Mouse (Mus musculus) limb, embryonic 14.5 days (tissue): Measurements from ENCODE around the gene Chst12. TPM values are rescaled to one million over a fixed set of nuclear protein-coding genes. Genes with fewer than 3 reads are reported as not detected.
A peak's percentile ranks its signal among the peaks of the same experiment; 100 is the strongest.
"Not testable (repeated sequence)": the region's sequence is repeated elsewhere in the genome, so short reads cannot be mapped to it uniquely, and the experiment has no call there.

Experiments used
- ATAC-seq: fragments of 200-750 bp; cut with Nextera tagmentation; 2 replicates; pipeline ENCODE4 v1.8.0; 2017; ENCODE audit warnings: low read depth, moderate number of reproducible peaks, moderate TSS enrichment; ENCODE audit not compliant: low FRiP score
- DNase-seq: peaks from one replicate; pipeline ENCODE4 v3.0.0-alpha.2; 2015; ENCODE audit warnings: low spot score
- H3K27ac ChIP-seq: fragments of 300-500 bp; sonication (generic); replicated peaks from 2 replicates; pipeline ENCODE4 v1.5.1; 2014; ENCODE audit warnings: low read depth, mild to moderate bottlenecking, low read length, moderate library complexity, mixed read lengths
- H3K27me3 ChIP-seq: fragments of 300-500 bp; sonication (generic); 2 replicates; pipeline ENCODE4 v1.6.1; 2014; ENCODE audit warnings: low read length, mixed read lengths; ENCODE audit not compliant: control insufficient read depth, insufficient read depth
- H3K36me3 ChIP-seq: fragments of 300-500 bp; sonication (generic); 2 replicates; pipeline ENCODE4 v1.6.1; 2014; ENCODE audit warnings: mild to moderate bottlenecking, low read length, moderate library complexity, mixed read lengths; ENCODE audit not compliant: control insufficient read depth, insufficient read depth
- H3K4me1 ChIP-seq: fragments of 300-500 bp; sonication (generic); 2 replicates; pipeline ENCODE4 v1.6.1; 2014; ENCODE audit warnings: antibody characterized with exemption, low read length, mixed read lengths; ENCODE audit not compliant: control insufficient read depth, insufficient read depth
- H3K4me2 ChIP-seq: fragments of 300-500 bp; sonication (generic); replicated peaks from 2 replicates; pipeline ENCODE4 v1.6.1; 2014; ENCODE audit warnings: low read depth, mild to moderate bottlenecking, low read length, moderate library complexity; ENCODE audit not compliant: severe bottlenecking
- H3K4me3 ChIP-seq: fragments of 300-500 bp; sonication (generic); replicated peaks from 2 replicates; pipeline ENCODE4 v1.5.1; 2014; ENCODE audit warnings: low read length
- H3K9ac ChIP-seq: fragments of 300-500 bp; sonication (generic); 2 replicates; pipeline ENCODE4 v1.6.1; 2014; ENCODE audit warnings: mild to moderate bottlenecking, low read depth, low read length, moderate library complexity; ENCODE audit not compliant: severe bottlenecking
- H3K9me3 ChIP-seq: fragments of 300-500 bp; sonication (generic); 2 replicates; pipeline ENCODE4 v1.6.1; 2016; ENCODE audit warnings: low read length; ENCODE audit not compliant: control insufficient read depth
- POLR2A ChIP-seq: fragments of 200-500 bp; IDR thresholded peaks from 2 replicates; pipeline ENCODE4 v1.8.0; 2012; ENCODE audit warnings: inconsistent platforms, mild to moderate bottlenecking, moderate library complexity, borderline replicate concordance; ENCODE audit not compliant: insufficient read depth, insufficient read length; ENCODE audit errors: extremely low read depth
- WGBS: fragments of 180-500 bp; shearing (Covaris S2); extraction: QIAGEN DNeasy Blood & Tissue Kit; methylation state at CpG from one replicate; pipeline ENCODE4 v1.1.7; 2014; 5-methylcytosine and 5-hydroxymethylcytosine counted together
- polyA plus RNA-seq, 2 experiments: library from polyadenylated mRNA; depleted of rRNA in 1 of 2; stranded (reverse) in 1 of 2; unstranded in 1 of 2; fragments of >200 nt; fragmentation: Nextera tagmentation in 1 of 2; extraction: Ambion mirVana in 1 of 2; gene quantifications; 2 replicates each; pipeline versions ENCODE4 v1.2.1 to v1.2.3; 2012 to 2014

Gene Chst12
- 22.9 and 28.4 TPM in 2 replicates for polyA plus RNA-seq (2012; rRNA removed)
- polyA plus RNA-seq (2014; fragmentation: Nextera tagmentation; extraction: Ambion mirVana): 22.4 and 22.6 TPM in 2 replicates

DNA sequence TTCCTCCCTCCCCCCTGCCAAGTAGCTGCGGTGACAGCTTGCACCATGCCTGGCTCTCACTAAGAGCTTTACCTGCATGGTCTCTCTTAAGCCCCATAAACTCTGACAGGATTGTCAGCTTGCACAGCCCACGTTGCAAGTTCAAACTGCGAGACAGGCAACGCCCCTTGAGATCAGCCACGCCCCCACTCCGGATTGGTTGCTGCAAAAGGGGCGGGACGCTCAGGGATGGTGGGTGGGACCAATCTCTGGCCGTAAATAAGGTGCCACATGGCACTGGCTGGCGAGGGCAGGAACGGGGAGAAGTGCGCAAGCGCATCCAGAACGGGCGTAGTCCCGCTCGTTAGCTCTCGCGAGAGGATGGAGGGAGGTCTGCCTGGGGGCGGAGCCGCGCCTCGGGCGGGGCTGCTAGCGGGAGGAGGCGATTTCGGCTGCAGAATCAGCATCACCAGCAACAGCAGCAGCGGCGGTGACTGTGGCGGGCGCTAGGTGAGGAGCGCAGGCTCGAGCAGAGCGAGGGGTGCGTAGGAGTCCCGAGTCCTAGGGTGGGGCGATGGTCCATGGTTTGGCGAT lies at the start of gene Chst12:
Gene Chst12 (plus strand): TSS at position 343 of the 573 bp plus-strand sequence.
- Histone ChIP-seq H3K27me3 (no peaks in the 10 kb centered on the region), H3K9me3 (no peaks in the 10 kb centered on the region), H3K4me3 (peak within 1 kb of the TSS; percentile 64), H3K9ac (peak within 1 kb of the TSS; percentile 63), H3K36me3 (no peaks in the 10 kb centered on the region), H3K27ac (peak within 1 kb of the TSS; percentile 40), H3K4me2 (peak within 1 kb of the TSS; percentile 61), H3K4me1 (peaks cover 42% of the 10 kb centered on the region)
- TF ChIP-seq POLR2A: peak; percentile 85; the same call in 1 of the 2 replicates
- DNase-seq: peak; percentile 99
- WGBS: under 1% methylated on average over 33 of the region's 38 CpGs
- ATAC-seq: peak; percentile 95

DNA sequence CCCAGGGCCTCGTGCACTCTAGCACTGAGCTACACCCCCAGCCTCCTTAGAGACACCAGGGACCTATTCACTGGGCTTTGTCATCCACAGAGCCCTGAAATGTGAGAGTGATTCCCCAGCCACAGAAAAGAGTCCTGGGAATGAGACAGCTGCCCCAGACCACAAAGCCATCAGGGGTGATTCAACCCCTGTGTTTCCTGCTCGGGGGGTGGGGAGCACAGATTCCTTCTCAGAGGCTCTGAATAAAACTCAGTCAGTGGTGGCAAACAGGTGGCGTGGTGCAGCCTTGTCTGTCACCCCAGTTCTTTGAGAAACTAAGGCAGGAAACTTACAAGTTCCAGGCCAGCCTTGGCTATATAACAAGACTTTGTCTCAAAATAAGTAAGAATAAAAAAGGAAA lies 43.9 kb upstream of the Chst12 start:
- H3K9me3 ChIP-seq: peaks cover 8% of the 10 kb centered on the region; the same call in 1 of the 2 replicates
- no peaks in the 10 kb centered on the region for H3K4me1 ChIP-seq
- no peaks in the 10 kb centered on the region for H3K27me3 ChIP-seq
- H3K9ac ChIP-seq: no peak overlapping the region
- DNase-seq (no peak), ATAC-seq (no peak)
- no peak overlapping the region for H3K4me2 ChIP-seq
- 76% methylated on average over 3 of the region's 3 CpGs for WGBS
- H3K36me3 ChIP-seq: no peaks in the 10 kb centered on the region
- no peak overlapping the region for H3K27ac ChIP-seq
- no peak overlapping the region for H3K4me3 ChIP-seq
- no peak for TF ChIP-seq POLR2A

DNA sequence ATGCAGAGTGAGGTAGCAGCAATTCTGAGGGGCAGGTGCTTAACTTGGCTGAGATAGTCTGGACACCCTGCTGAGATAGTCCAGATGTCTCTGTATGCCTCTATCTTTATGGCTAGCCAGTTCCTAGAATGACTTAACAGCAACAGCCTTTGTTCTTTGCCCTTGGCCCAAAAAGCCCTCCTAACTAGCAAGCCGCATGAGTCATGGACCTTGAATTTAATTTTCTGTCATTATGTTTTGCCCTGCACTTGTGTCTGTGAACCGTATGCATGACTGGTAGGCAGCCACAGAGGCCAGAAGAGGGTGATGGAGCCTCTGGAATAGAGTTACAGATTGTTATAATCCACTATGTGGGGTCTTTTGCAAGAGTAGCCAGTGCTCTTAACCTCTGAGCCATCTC lies 42.2 kb upstream of the Chst12 start:
- not testable (repeated sequence) for H3K4me3 ChIP-seq, H3K36me3 ChIP-seq, H3K27ac ChIP-seq, DNase-seq, H3K4me2 ChIP-seq, ATAC-seq, H3K27me3 ChIP-seq, H3K9me3 ChIP-seq, H3K9ac ChIP-seq, H3K4me1 ChIP-seq
- 77% methylated on average over 2 of the region's 2 CpGs for WGBS

DNA sequence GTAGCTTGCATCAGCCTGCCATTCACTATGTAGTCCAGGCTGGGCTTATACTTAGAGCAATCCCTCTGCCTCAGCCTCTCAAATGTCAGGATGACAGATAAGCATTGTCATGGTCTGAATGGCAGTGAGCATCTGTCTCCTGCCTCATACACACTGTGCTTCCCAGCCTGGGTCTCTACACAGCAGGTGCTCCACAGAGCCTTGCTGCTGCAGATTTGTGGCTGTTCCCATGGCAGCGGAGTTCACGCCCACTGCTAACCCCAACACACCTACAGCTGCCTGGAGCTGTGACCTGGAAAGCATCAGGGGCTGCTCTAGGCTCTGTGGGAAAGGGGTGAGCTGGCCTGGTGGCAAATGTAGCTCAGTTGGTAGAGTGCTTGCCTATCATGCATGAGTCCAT lies 40.4 kb upstream of the Chst12 start:
- Histone ChIP-seq H3K9ac (no peak overlapping the region), H3K9me3 (peaks cover 8% of the 10 kb centered on the region; the same call in 1 of the 2 replicates), H3K27me3 (no peaks in the 10 kb centered on the region), H3K36me3 (no peaks in the 10 kb centered on the region), H3K4me2 (no peak overlapping the region), H3K27ac (no peak overlapping the region), H3K4me1 (no peaks in the 10 kb centered on the region), H3K4me3 (no peak overlapping the region)
- ATAC-seq (no peak), DNase-seq (no peak)
- TF ChIP-seq POLR2A: no peak
- WGBS: 80% methylated on average over 2 of the region's 2 CpGs

DNA sequence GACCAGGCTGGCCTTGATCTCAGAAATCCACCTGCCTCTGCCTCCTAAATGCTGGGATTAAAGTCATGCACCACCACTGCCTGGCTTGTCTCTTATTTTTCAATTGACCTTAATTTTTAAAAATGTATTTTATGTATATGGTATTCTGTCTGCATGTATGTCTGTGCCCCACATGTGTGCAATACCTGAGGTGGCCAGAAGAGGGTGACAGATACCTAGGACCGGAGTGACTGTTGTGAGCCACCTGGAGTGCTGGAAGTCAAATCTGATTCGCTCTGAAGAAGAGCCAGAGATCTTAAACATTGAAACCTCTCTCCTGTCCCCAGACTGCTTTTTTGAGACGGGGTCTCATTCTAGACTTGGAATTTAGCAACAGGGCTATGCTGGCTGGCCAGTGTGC lies 33.0 kb upstream of the Chst12 start:
- 85% methylated on average over 3 of the region's 3 CpGs for WGBS
- H3K27ac ChIP-seq: no peak overlapping the region
- H3K4me3 ChIP-seq: no peak overlapping the region
- no peak for TF ChIP-seq POLR2A
- no peaks in the 10 kb centered on the region for H3K36me3 ChIP-seq
- H3K4me1 ChIP-seq: no peaks in the 10 kb centered on the region
- no peaks in the 10 kb centered on the region for H3K9me3 ChIP-seq
- ATAC-seq: no peak
- H3K27me3 ChIP-seq: no peaks in the 10 kb centered on the region
- H3K9ac ChIP-seq: no peak overlapping the region
- no peak for DNase-seq
- H3K4me2 ChIP-seq: no peak overlapping the region
